Mouse (Mus musculus): Measurements from ENCODE around the gene Sult1a1.

- no peak for TF ChIP-seq CTCF (conservative IDR thresholded peaks at IDR 0.05; ENCODE audit: low read length)
- TF ChIP-seq POU5F1 (IDR thresholded peaks at IDR 0.05; ENCODE audit: borderline replicate concordance, low read length) = no peak
These were observed 19.0 kb upstream of the Sult1a1 start, which contains the start of gene Bola2 for GRCm38 (mm10) chr7:126695210-126695611.

Measured in E14TG2a.4 (cell line).